Mouse (Mus musculus) neural tube, embryonic 15.5 days (tissue): ENCODE measurements around the gene Bdh2. TPM values are rescaled to one million over a fixed set of nuclear protein-coding genes. Genes with fewer than 3 reads are reported as not detected.

Experiments
- ATAC-seq: fragments of 200-750 bp; cut with Nextera tagmentation; 2 replicates; pipeline ENCODE4 v1.8.0; 2017; ENCODE audit warnings: mild to moderate bottlenecking, moderate TSS enrichment, moderate library complexity; ENCODE audit not compliant: low FRiP score
- H3K27ac ChIP-seq: fragments of 300-500 bp; sonication (generic); replicated peaks from 2 replicates; pipeline ENCODE4 v1.5.1; 2015; ENCODE audit warnings: mild to moderate bottlenecking, inconsistent platforms
- H3K27me3 ChIP-seq: fragments of 300-500 bp; sonication (generic); replicated peaks from 2 replicates; pipeline ENCODE4 v1.6.1; 2015; ENCODE audit warnings: inconsistent platforms
- H3K36me3 ChIP-seq: fragments of 300-500 bp; sonication (generic); 2 replicates; pipeline ENCODE4 v1.6.1; 2015; ENCODE audit warnings: inconsistent platforms
- H3K4me1 ChIP-seq: fragments of 300-500 bp; sonication (generic); 2 replicates; pipeline ENCODE4 v1.6.1; 2015; ENCODE audit warnings: inconsistent platforms
- H3K4me2 ChIP-seq: fragments of 300-500 bp; sonication (generic); 2 replicates; pipeline ENCODE4 v1.6.1; 2015; ENCODE audit warnings: inconsistent platforms, mild to moderate bottlenecking, moderate library complexity
- H3K4me3 ChIP-seq: fragments of 300-500 bp; sonication (generic); replicated peaks from 2 replicates; pipeline ENCODE4 v1.5.1; 2015; ENCODE audit warnings: mild to moderate bottlenecking, inconsistent platforms
- H3K9ac ChIP-seq: fragments of 300-500 bp; sonication (generic); replicated peaks from 2 replicates; pipeline ENCODE4 v1.6.1; 2015; ENCODE audit warnings: mild to moderate bottlenecking, inconsistent platforms
- H3K9me3 ChIP-seq: fragments of 300-500 bp; sonication (generic); replicated peaks from 2 replicates; pipeline ENCODE4 v1.6.1; 2016; ENCODE audit warnings: inconsistent platforms
- WGBS: fragments of 180-500 bp; shearing (Covaris S2); methylation state at CpG from one replicate; pipeline ENCODE4 v1.1.7; 2015; ENCODE audit warnings: mixed read lengths; 5-methylcytosine and 5-hydroxymethylcytosine counted together
- polyA plus RNA-seq: library from polyadenylated mRNA; unstranded; fragments of >200 nt; fragmentation: Nextera tagmentation; extraction: Ambion mirVana; gene quantifications from 2 replicates; pipeline ENCODE4 v1.2.1, GENCODE M21; 2015

The Bdh2 gene
- polyA plus RNA-seq, 1 experiment from 2014 or later: 4.2 TPM

GRCm38 (mm10) chr3:135300081-135300480 is 19.1 kb downstream of the Bdh2 start:
- H3K4me3 ChIP-seq: no peak overlapping the region
- no peaks in the 10 kb centered on the region for H3K27me3 ChIP-seq
- WGBS: 48% methylated on average over 6 of the region's 6 CpGs
- no peak for ATAC-seq
- H3K4me1 ChIP-seq: no peaks in the 10 kb centered on the region
- H3K9me3 ChIP-seq: no peaks in the 10 kb centered on the region
- H3K27ac ChIP-seq: no peak overlapping the region
- H3K9ac ChIP-seq: no peak overlapping the region
- no peak overlapping the region for H3K4me2 ChIP-seq
- H3K36me3 ChIP-seq: no peaks in the 10 kb centered on the region

- H3K4me2 ChIP-seq: no peak overlapping the region
- ATAC-seq: no peak
- no peaks in the 10 kb centered on the region for H3K36me3 ChIP-seq
- no peak overlapping the region for H3K9ac ChIP-seq
- H3K4me1 ChIP-seq: peaks cover 10% of the 10 kb centered on the region
- no peak overlapping the region for H3K27ac ChIP-seq
- no peaks in the 10 kb centered on the region for H3K9me3 ChIP-seq
- 18% methylated on average over 6 of the region's 6 CpGs for WGBS
- H3K4me3 ChIP-seq: no peak overlapping the region
- 0 out of 2 replicates have a peak, but pooled peaks cover 3% of the 10 kb centered on the region for H3K27me3 ChIP-seq
These were observed 23.0 kb downstream of the Bdh2 start for GRCm38 (mm10) chr3:135304060-135304459.

- Histone ChIP-seq H3K4me3 (no peak overlapping the region), H3K4me2 (no peak overlapping the region), H3K27ac (no peak overlapping the region), H3K36me3 (no peaks in the 10 kb centered on the region), H3K9ac (no peak overlapping the region), H3K27me3 (0 out of 2 replicates have a peak, but pooled peaks cover 3% of the 10 kb centered on the region), H3K4me1 (peaks cover 10% of the 10 kb centered on the region), H3K9me3 (no peaks in the 10 kb centered on the region)
- 17% methylated on average over 9 of the region's 9 CpGs for WGBS
- no peak for ATAC-seq
These were observed 23.5 kb downstream of the Bdh2 start for GRCm38 (mm10) chr3:135304566-135304965.

GRCm38 (mm10) chr3:135307411-135308259 is 26.6 kb downstream of the Bdh2 start, which contains the start of gene Slc9b2:
TSS of gene Slc9b2 (plus strand) at chr3:135307700.
- peak; percentile 89 for ATAC-seq
- peak within 1 kb of the TSS; percentile 73 for H3K4me2 ChIP-seq
- 15% methylated on average over 23 of the region's 28 CpGs for WGBS
- no peaks in the 10 kb centered on the region for H3K9me3 ChIP-seq
- peak within 1 kb of the TSS; percentile 26; the same call in 1 of the 2 replicates for H3K9ac ChIP-seq
- H3K4me3 ChIP-seq: peak within 1 kb of the TSS; percentile 36
- peaks cover 10% of the 10 kb centered on the region for H3K4me1 ChIP-seq
- 0 out of 2 replicates have a peak, but pooled peaks cover 3% of the 10 kb centered on the region for H3K27me3 ChIP-seq
- no peak within 1 kb of the TSS for H3K27ac ChIP-seq
- no peaks in the 10 kb centered on the region for H3K36me3 ChIP-seq

GRCm38 (mm10) chr3:135312916-135313491 is 32.0 kb downstream of the Bdh2 start:
- no peak for ATAC-seq
- H3K4me3 ChIP-seq: no peak overlapping the region
- H3K36me3 ChIP-seq: no peaks in the 10 kb centered on the region
- H3K27ac ChIP-seq: no peak overlapping the region
- H3K9ac ChIP-seq: no peak overlapping the region
- 0 out of 2 replicates have a peak, but pooled peaks cover 1% of the 10 kb centered on the region for H3K4me1 ChIP-seq
- H3K4me2 ChIP-seq: no peak overlapping the region
- WGBS: 13% methylated on average over 2 of the region's 2 CpGs
- 0 out of 2 replicates have a peak, but pooled peaks cover 3% of the 10 kb centered on the region for H3K27me3 ChIP-seq
- H3K9me3 ChIP-seq: no peaks in the 10 kb centered on the region

- H3K27ac ChIP-seq: no peak overlapping the region
- no peaks in the 10 kb centered on the region for H3K9me3 ChIP-seq
- 32% methylated on average over 2 of the region's 2 CpGs for WGBS
- H3K9ac ChIP-seq: no peak overlapping the region
- no peaks in the 10 kb centered on the region for H3K36me3 ChIP-seq
- no peak overlapping the region for H3K4me2 ChIP-seq
- H3K4me1 ChIP-seq: no peaks in the 10 kb centered on the region
- no peak for ATAC-seq
- H3K27me3 ChIP-seq: no peaks in the 10 kb centered on the region
- no peak overlapping the region for H3K4me3 ChIP-seq
These were observed 32.7 kb downstream of the Bdh2 start for GRCm38 (mm10) chr3:135313727-135314126.

- no peaks in the 10 kb centered on the region for H3K9me3 ChIP-seq
- no peaks in the 10 kb centered on the region for H3K36me3 ChIP-seq
- H3K27me3 ChIP-seq: no peaks in the 10 kb centered on the region
- H3K4me3 ChIP-seq: no peak overlapping the region
- WGBS: 68% methylated on average over 2 of the region's 2 CpGs
- no peak for ATAC-seq
- H3K27ac ChIP-seq: no peak overlapping the region
- H3K9ac ChIP-seq: no peak overlapping the region
- no peak overlapping the region for H3K4me2 ChIP-seq
- no peaks in the 10 kb centered on the region for H3K4me1 ChIP-seq
These were observed 33.8 kb downstream of the Bdh2 start for GRCm38 (mm10) chr3:135314811-135315210.

GRCm38 (mm10) chr3:135315720-135316425 is 34.9 kb downstream of the Bdh2 start:
- WGBS: 90% methylated on average over 9 of the region's 9 CpGs
- H3K4me3 ChIP-seq: no peak overlapping the region
- no peak overlapping the region for H3K4me2 ChIP-seq
- H3K36me3 ChIP-seq: no peaks in the 10 kb centered on the region
- H3K27me3 ChIP-seq: no peaks in the 10 kb centered on the region
- H3K4me1 ChIP-seq: no peaks in the 10 kb centered on the region
- H3K9ac ChIP-seq: no peak overlapping the region
- H3K27ac ChIP-seq: no peak overlapping the region
- no peak for ATAC-seq
- no peaks in the 10 kb centered on the region for H3K9me3 ChIP-seq

GRCm38 (mm10) chr3:135318331-135318730 is 37.3 kb downstream of the Bdh2 start:
- no peak for ATAC-seq
- H3K27me3 ChIP-seq: no peaks in the 10 kb centered on the region
- no peaks in the 10 kb centered on the region for H3K9me3 ChIP-seq
- 88% methylated on average over 11 of the region's 11 CpGs for WGBS
- no peak overlapping the region for H3K4me2 ChIP-seq
- no peak overlapping the region for H3K27ac ChIP-seq
- no peaks in the 10 kb centered on the region for H3K4me1 ChIP-seq
- no peak overlapping the region for H3K9ac ChIP-seq
- no peaks in the 10 kb centered on the region for H3K36me3 ChIP-seq
- H3K4me3 ChIP-seq: no peak overlapping the region

- no peak overlapping the region for H3K9ac ChIP-seq
- H3K27ac ChIP-seq: no peak overlapping the region
- H3K4me3 ChIP-seq: no peak overlapping the region
- H3K4me1 ChIP-seq: no peaks in the 10 kb centered on the region
- no peaks in the 10 kb centered on the region for H3K27me3 ChIP-seq
- WGBS: 23% methylated on average over 6 of the region's 6 CpGs
- no peaks in the 10 kb centered on the region for H3K9me3 ChIP-seq
- H3K36me3 ChIP-seq: no peaks in the 10 kb centered on the region
- no peak for ATAC-seq
- no peak overlapping the region for H3K4me2 ChIP-seq
These were observed 43.3 kb downstream of the Bdh2 start for GRCm38 (mm10) chr3:135324354-135324753.

- H3K4me2 ChIP-seq: no peak overlapping the region
- H3K27ac ChIP-seq: no peak overlapping the region
- no peaks in the 10 kb centered on the region for H3K36me3 ChIP-seq
- no peaks in the 10 kb centered on the region for H3K27me3 ChIP-seq
- WGBS: 71% methylated on average over 6 of the region's 6 CpGs
- H3K4me3 ChIP-seq: no peak overlapping the region
- H3K4me1 ChIP-seq: no peaks in the 10 kb centered on the region
- H3K9ac ChIP-seq: no peak overlapping the region
- no peak for ATAC-seq
- no peaks in the 10 kb centered on the region for H3K9me3 ChIP-seq
These were observed 46.2 kb downstream of the Bdh2 start for GRCm38 (mm10) chr3:135327176-135327575.
